Mouse (Mus musculus): ENCODE data around the gene Taar7a. TPM values are rescaled to one million over a fixed set of nuclear protein-coding genes. Genes with fewer than 3 reads are reported as not detected.

Gene Taar7a
- total RNA-seq, 2 experiments from 2014 or later, result not detected

GRCm38 (mm10) chr10:23951714-23952113 is 41.6 kb downstream of the Taar7a start:
- intact Hi-C loops (cut with DNase I), result no loop called here
- DNase-seq (ENCODE audit: low spot score in 2 of 2), result no peak

- no peak for DNase-seq (ENCODE audit: low spot score in 2 of 2)
- intact Hi-C loops (cut with DNase I), result no loop called here
Observed at GRCm38 (mm10) chr10:23949508-23950005, 43.7 kb downstream of the Taar7a start, which contains the start of gene Taar3. TSS of gene Taar3 (plus strand) at chr10:23949558.

- intact Hi-C loops (cut with DNase I), result no loop called here
- DNase-seq (ENCODE audit: low spot score in 2 of 2), result no peak
Observed at GRCm38 (mm10) chr10:23948026-23948425, 45.3 kb downstream of the Taar7a start.

- intact Hi-C loops (cut with DNase I), result no loop called here
- DNase-seq (ENCODE audit: low spot score in 2 of 2), result no peak
Observed at GRCm38 (mm10) chr10:23942465-23942864, 50.8 kb downstream of the Taar7a start.

Other genes starting within 250 kb of the Taar7a start
- gene Rps12, start 206.2 kb downstream of the Taar7a start, total RNA-seq (2021), result 100 to 1,000 TPM; 152 to 199 TPM
- 10 to 100 TPM; 17.3 to 25.0 TPM for gene Slc18b1, start 196.5 kb downstream of the Taar7a start, total RNA-seq (2021)
- gene Vnn3, start 142.0 kb downstream of the Taar7a start, total RNA-seq (2021), result under 1 TPM in 1 of 2 experiments, not detected in 1; 0.29 TPM
- gene Vnn1, start 98.8 kb downstream of the Taar7a start, total RNA-seq (2021), result under 1 TPM in 1 of 2 experiments, not detected in 1; 0.22 TPM
- gene Taar1, start 73.1 kb downstream of the Taar7a start, total RNA-seq (2021), result not detected
- not detected for gene Taar2, start 54.9 kb downstream of the Taar7a start, total RNA-seq (2021)
- gene Taar3, start 43.9 kb downstream of the Taar7a start, total RNA-seq (2021), result not detected
- gene Taar4, start 33.0 kb downstream of the Taar7a start, total RNA-seq (2021), result not detected
- not detected for gene Taar5, start 22.8 kb downstream of the Taar7a start, total RNA-seq (2021)
- gene Taar6, start 7.8 kb downstream of the Taar7a start, total RNA-seq (2021), result not detected
- gene Taar7b, start 6.5 kb upstream of the Taar7a start, total RNA-seq (2021), result not detected
- gene Taar7d, start 33.7 kb upstream of the Taar7a start, total RNA-seq (2021), result not detected
- not detected for gene Taar7e, start 44.1 kb upstream of the Taar7a start, total RNA-seq (2021)
- not detected for gene Taar7f, start 56.0 kb upstream of the Taar7a start, total RNA-seq (2021)
- not detected for gene Taar8a, start 83.0 kb upstream of the Taar7a start, total RNA-seq (2021)
- gene Taar8b, start 98.8 kb upstream of the Taar7a start, total RNA-seq (2021), result not detected
- gene Taar8c, start 108.4 kb upstream of the Taar7a start, total RNA-seq (2021), result not detected
- gene Taar9, start 116.1 kb upstream of the Taar7a start, total RNA-seq (2021), result not detected
- gene Stx7, start 155.8 kb upstream of the Taar7a start, total RNA-seq (2021), result 100 to 1,000 TPM; 136 to 139 TPM
- gene Moxd1, start 230.0 kb upstream of the Taar7a start, total RNA-seq (2021), result 1 to 10 TPM; 6.2 to 7.0 TPM